Mouse (Mus musculus): ENCODE measurements around the gene Rbfox3.

DNA sequence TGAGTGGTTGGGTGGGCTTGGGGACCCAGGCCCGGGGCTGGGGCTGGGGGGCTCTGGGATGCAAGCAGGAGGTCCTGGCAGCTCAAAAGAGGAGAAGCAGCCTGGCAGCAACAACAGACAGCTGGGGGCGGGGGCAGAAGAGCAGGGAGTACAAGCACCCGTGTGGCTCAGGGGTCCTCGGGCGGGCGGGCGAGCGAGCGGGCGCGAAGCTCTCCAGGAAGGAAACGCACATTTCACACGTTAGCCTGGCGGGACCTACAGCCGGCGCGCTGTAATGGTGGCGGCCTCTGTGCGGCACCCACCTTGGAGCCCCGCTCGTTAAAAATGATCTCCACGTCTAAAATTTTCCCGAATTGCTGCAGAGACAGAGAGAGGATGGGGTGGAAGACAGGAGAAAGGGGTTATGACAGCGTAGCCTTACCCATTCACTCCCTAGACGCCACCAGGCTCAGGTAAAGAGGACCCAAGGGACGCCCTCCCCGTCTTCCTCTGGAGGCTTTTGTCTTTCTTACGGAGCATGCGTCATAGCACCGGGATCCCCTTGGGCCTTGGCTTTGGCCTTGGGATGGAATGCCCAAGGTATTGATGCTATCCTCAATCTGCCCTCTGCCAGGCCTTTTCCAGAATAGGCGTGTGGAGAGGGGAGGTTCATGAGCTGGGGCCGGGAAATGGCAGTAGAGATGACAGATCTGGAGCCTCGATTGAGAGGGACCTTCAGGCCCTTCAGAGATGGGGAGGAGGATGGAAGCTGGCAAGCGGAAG is 407.8 kb downstream of the Rbfox3 start:
- TF ChIP-seq CTCF (IDR thresholded peaks at IDR 0.05; ENCODE audit: extremely low read depth, insufficient read depth, low read length) (no peak), POLR2A (IDR thresholded peaks at IDR 0.05; ENCODE audit: extremely low read depth, insufficient read depth, low read length) (no peak)
